Mouse (Mus musculus) neural tube, embryonic 11.5 days (tissue): ENCODE results near the gene Ppfia3. TPM values are rescaled to one million over a fixed set of nuclear protein-coding genes. Genes with fewer than 3 reads are reported as not detected.

Source experiments
- ATAC-seq: fragments of 200-750 bp; cut with Nextera tagmentation; 2 replicates; pipeline ENCODE4 v1.8.0; 2017; ENCODE audit warnings: moderate number of reproducible peaks, mild to moderate bottlenecking, moderate TSS enrichment, moderate library complexity; ENCODE audit not compliant: insufficient read depth, low FRiP score, low TSS enrichment
- DNase-seq: peaks from one replicate; pipeline ENCODE4 v3.0.0-alpha.2; 2015; ENCODE audit warnings: low spot score
- H3K27ac ChIP-seq: fragments of 300-500 bp; sonication (generic); 2 replicates; pipeline ENCODE4 v1.5.1; 2014; ENCODE audit warnings: low read depth, mild to moderate bottlenecking, low read length
- H3K27me3 ChIP-seq: fragments of 300-500 bp; sonication (generic); 2 replicates; pipeline ENCODE4 v1.6.1; 2014; ENCODE audit warnings: mild to moderate bottlenecking, low read length, mixed read lengths; ENCODE audit not compliant: control insufficient read depth, insufficient read depth
- H3K36me3 ChIP-seq: fragments of 300-500 bp; sonication (generic); 2 replicates; pipeline ENCODE4 v1.6.1; 2014; ENCODE audit warnings: mild to moderate bottlenecking, low read length, moderate library complexity, mixed read lengths; ENCODE audit not compliant: control insufficient read depth, insufficient read depth
- H3K4me1 ChIP-seq: fragments of 300-500 bp; sonication (generic); 2 replicates; pipeline ENCODE4 v1.6.1; 2014; ENCODE audit warnings: low read length, mixed read lengths; ENCODE audit not compliant: control insufficient read depth, insufficient read depth
- H3K4me2 ChIP-seq: fragments of 300-500 bp; sonication (generic); 2 replicates; pipeline ENCODE4 v1.6.1; 2014; ENCODE audit warnings: low read depth, mild to moderate bottlenecking, moderate library complexity
- H3K4me3 ChIP-seq: fragments of 300-500 bp; sonication (generic); 2 replicates; pipeline ENCODE4 v1.5.1; 2014; ENCODE audit warnings: low read depth, low read length
- H3K9ac ChIP-seq: fragments of 300-500 bp; sonication (generic); 2 replicates; pipeline ENCODE4 v1.6.1; 2014; ENCODE audit warnings: mild to moderate bottlenecking, low read length
- H3K9me3 ChIP-seq: fragments of 300-500 bp; sonication (generic); 2 replicates; pipeline ENCODE4 v1.6.1; 2016; ENCODE audit warnings: low read length; ENCODE audit not compliant: control insufficient read depth
- WGBS: fragments of 180-500 bp; shearing (Covaris S2); extraction: QIAGEN DNeasy Blood & Tissue Kit; methylation state at CpG from one replicate; pipeline ENCODE4 v1.1.7; 2014; 5-methylcytosine and 5-hydroxymethylcytosine counted together
- polyA plus RNA-seq: library from polyadenylated mRNA; unstranded; fragments of >200 nt; fragmentation: Nextera tagmentation; extraction: Ambion mirVana; gene quantifications from 2 replicates; pipeline ENCODE4 v1.2.1, GENCODE M21; 2014

The Ppfia3 gene
- polyA plus RNA-seq, 1 experiment from 2014 or later: 11.9 TPM

DNA sequence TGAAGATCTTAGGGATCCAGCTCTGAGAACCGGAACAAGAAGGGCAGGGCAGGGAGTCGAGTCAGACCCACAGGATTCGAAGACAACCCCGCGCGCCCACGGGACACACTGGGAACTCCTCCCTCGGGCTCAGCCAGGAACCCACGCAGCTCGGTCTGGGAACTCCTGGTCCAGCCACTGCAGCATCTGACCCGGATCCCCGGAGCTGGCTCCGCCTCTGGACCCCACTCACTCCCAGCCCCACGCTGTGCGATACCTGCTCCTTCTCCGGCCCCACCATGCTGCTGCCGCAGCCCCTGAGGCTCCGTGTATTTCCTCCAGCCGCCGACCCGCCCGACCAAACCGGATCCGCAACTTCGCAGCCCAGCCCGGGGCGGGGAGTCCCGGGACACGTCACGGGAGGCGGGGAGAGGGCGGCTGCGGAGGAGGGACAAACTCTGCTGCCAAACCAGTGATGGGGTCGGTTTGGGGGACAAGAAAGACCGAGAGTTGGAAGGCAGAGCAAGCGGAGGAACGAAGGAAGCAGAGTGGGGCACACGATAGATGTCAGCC, 33.3 kb downstream of the Ppfia3 start, which contains the start of gene Trpm4:
Gene Trpm4 (minus strand): TSS at position 350 of the 552 bp plus-strand sequence.
- DNase-seq (peak; percentile 84), ATAC-seq (peak; percentile 57)
- no peak within 1 kb of the TSS for H3K27ac ChIP-seq
- H3K36me3 ChIP-seq: no peaks in the 10 kb centered on the region; the same call in 1 of the 2 replicates
- H3K4me1 ChIP-seq: peaks cover 11% of the 10 kb centered on the region
- peaks cover 6% of the 10 kb centered on the region; the same call in 1 of the 2 replicates for H3K27me3 ChIP-seq
- WGBS: under 1% methylated on average over 38 of the region's 38 CpGs
- H3K9ac ChIP-seq: peak within 1 kb of the TSS; percentile 64
- H3K4me2 ChIP-seq: peak within 1 kb of the TSS; percentile 76
- H3K9me3 ChIP-seq: no peaks in the 10 kb centered on the region
- peak within 1 kb of the TSS; percentile 44 for H3K4me3 ChIP-seq

DNA sequence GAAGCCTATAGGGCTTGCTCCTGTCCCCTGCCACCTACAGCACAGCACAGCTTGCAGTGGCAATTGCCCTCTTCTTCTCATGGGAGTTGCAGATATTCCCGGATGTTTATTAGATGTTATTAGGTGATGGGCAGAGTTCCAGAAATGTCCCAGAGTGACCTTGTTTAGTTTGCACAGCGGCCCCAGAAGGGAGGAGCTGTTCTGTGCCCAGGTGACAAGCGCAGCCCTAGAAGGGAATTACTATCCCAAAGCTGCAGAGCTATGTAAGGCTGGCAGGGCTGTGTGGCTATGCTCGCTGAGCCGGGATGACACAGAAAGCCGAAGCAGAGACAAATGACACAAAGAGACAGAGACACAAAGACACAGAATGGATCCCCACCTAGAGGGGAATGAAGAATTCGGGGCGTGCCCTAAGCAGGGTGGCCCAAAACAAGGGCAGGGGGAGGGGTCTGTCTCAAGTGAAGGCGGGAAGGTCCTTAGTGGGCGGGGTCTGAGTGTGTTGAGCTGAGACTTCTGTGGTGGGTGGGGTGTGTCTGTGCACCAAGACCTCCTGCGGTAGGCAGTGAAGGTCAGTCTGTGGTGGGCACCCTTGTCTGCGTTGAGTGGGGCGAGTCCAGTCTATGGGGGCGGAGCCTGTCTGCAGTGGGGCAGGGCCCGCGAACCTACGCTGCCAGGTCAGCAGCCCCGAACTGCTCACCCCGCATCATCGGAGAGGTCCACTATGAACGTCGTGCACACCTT, 34.0 kb downstream of the Ppfia3 start:
- H3K36me3 ChIP-seq: no peaks in the 10 kb centered on the region; the same call in 1 of the 2 replicates
- peaks cover 6% of the 10 kb centered on the region; the same call in 1 of the 2 replicates for H3K27me3 ChIP-seq
- no peak overlapping the region for H3K27ac ChIP-seq
- DNase-seq: peak; percentile 67
- no peaks in the 10 kb centered on the region for H3K9me3 ChIP-seq
- peak overlapping the region; percentile 76 for H3K4me2 ChIP-seq
- peak overlapping the region; percentile 44 for H3K4me3 ChIP-seq
- peaks cover 11% of the 10 kb centered on the region for H3K4me1 ChIP-seq
- peak overlapping the region; percentile 64 for H3K9ac ChIP-seq
- ATAC-seq: peak; percentile 56; the same call in 1 of the 2 replicates
- WGBS: 3% methylated on average over 22 of the region's 22 CpGs

DNA sequence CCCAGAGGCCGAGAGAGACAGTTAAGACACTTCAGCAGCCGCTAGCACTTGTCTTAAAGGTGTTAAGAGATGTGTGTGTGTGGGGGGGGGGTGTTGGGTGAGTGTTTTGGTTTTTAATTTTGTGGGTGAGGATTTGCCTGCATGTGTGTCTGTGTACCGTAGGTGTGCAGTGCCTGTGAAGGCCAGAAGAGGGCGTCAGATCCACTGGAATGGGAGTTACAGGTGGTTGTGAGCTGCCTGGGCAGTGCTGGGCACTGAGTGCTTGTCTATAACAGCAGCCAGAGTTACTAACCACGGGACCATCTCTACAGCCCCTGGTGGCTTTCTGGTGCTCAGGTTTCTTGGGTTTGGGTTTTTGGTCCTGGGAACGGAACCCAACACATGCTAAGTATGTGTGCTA, 35.3 kb downstream of the Ppfia3 start:
- Histone ChIP-seq H3K4me1 (peaks cover 11% of the 10 kb centered on the region), H3K27me3 (no peaks in the 10 kb centered on the region), H3K9me3 (no peaks in the 10 kb centered on the region), H3K9ac (no peak overlapping the region), H3K4me2 (no peak overlapping the region), H3K4me3 (no peak overlapping the region), H3K36me3 (no peaks in the 10 kb centered on the region; the same call in 1 of the 2 replicates), H3K27ac (no peak overlapping the region)
- DNase-seq (no peak), ATAC-seq (no peak)
- 83% methylated on average over 6 of the region's 6 CpGs for WGBS

DNA sequence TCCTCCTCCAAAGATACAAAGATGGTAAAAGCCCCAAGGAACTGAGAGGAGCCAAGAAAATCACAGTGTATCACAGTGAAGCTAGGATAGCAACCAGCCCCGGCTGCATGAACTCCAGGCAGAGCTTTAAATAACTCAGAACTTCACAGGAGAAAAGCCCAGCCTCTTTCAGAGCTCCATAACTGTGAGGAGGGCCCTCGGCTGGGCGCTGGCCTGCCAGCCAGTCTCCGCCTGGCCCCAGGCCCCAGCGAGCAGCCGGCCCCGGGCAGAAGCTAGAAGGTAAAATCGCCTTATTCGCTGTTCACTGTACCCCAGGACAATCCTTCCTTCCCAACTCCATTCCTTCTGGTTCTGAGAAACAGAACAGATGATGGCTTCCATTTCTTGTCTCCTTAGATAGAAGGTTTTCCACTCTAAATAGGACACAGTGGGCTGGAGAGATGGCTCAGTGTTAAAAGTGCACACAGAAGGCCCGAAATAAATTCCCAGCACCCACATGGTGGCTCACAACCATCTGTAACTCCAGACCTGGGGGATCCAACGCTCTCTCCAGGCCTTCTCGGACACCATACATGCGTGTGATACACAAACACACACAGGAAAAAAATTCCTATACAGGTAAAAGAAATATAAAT, 37.9 kb downstream of the Ppfia3 start:
- H3K36me3 ChIP-seq: no peaks in the 10 kb centered on the region; the same call in 1 of the 2 replicates
- no peak overlapping the region for H3K27ac ChIP-seq
- H3K27me3 ChIP-seq: no peaks in the 10 kb centered on the region
- ATAC-seq (no peak), DNase-seq (no peak)
- WGBS: 74% methylated on average over 13 of the region's 13 CpGs
- H3K4me1 ChIP-seq: peaks cover 7% of the 10 kb centered on the region; the same call in 1 of the 2 replicates
- no peak overlapping the region for H3K4me3 ChIP-seq
- H3K9me3 ChIP-seq: no peaks in the 10 kb centered on the region
- no peak overlapping the region for H3K9ac ChIP-seq
- H3K4me2 ChIP-seq: no peak overlapping the region

DNA sequence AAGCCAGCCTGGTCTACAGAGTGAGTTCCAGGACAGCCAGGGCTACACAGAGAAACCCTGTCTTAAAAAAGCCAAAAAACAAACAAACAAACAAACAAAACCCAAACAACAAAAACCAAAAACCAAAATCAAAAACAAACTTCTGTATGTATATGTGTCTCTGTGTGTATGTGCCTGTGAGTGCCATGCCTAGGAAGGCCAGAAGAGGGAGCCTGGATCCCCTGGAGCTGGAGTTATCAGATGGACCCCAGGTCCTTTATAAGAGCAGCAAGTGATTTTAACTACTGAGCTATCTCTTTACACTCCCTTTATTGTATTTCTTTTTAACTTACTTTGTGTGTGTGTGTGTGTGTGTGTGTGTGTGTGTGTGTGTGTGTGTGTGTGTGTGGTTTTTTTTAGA, 41.0 kb downstream of the Ppfia3 start:
- ATAC-seq: no peak

DNA sequence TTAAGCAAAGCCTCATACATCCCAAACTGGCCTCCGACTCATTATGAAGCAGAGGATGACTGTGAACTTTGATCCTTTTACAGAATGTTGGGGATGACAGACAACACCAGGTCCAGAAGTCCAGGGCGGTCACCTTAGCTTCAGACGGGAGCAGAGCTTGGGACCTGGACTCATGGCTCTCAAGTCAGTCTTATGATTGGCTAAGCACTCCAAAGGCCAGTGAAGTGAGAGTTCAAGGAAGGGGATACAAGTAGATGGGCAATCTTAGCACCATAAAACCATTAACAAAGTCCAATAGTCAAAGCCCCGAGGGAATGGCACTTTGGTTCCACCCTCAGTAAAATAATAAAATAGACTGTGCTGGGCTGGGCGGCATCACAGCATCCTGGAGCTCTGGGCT, 43.8 kb downstream of the Ppfia3 start:
- DNase-seq (no peak), ATAC-seq (no peak)
- Histone ChIP-seq H3K4me2 (no peak overlapping the region), H3K27me3 (no peaks in the 10 kb centered on the region), H3K4me1 (no peaks in the 10 kb centered on the region), H3K9ac (no peak overlapping the region), H3K36me3 (no peaks in the 10 kb centered on the region), H3K4me3 (no peak overlapping the region), H3K27ac (no peak overlapping the region), H3K9me3 (no peaks in the 10 kb centered on the region)
- WGBS: 44% methylated on average over 5 of the region's 5 CpGs

More for the DNA sequence above, 41.0 kb downstream of the Ppfia3 start:
- Histone ChIP-seq H3K9ac (no peak overlapping the region), H3K4me1 (no peaks in the 10 kb centered on the region), H3K36me3 (no peaks in the 10 kb centered on the region), H3K27me3 (no peaks in the 10 kb centered on the region), H3K4me2 (no peak overlapping the region), H3K4me3 (no peak overlapping the region), H3K9me3 (no peaks in the 10 kb centered on the region), H3K27ac (no peak overlapping the region)
- no peak for DNase-seq

DNA sequence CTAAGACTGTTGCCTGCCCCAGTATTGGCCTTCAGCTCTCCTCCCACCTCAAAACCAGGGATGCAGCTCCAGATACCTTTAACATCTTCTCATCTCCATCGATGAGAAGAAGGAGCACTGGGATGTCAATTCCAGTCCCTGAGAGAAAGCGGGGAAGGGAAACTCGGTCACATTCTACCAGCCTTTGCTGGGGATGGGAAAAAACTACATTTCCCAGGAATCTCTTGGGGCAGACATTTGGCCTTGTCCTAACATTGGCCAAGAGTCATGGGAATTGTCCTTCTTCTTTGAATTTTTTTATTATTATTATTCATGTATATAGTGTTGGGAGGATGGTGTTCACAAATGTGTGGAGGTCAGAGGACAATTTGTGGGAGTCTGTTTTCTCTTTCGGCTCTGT, 44.6 kb downstream of the Ppfia3 start:
- ATAC-seq (no peak), DNase-seq (no peak)
- Histone ChIP-seq H3K36me3 (no peaks in the 10 kb centered on the region), H3K9me3 (no peaks in the 10 kb centered on the region), H3K27me3 (no peaks in the 10 kb centered on the region), H3K4me2 (no peak overlapping the region), H3K27ac (no peak overlapping the region), H3K9ac (no peak overlapping the region), H3K4me3 (no peak overlapping the region), H3K4me1 (no peaks in the 10 kb centered on the region)
- 84% methylated on average over 4 of the region's 4 CpGs for WGBS

DNA sequence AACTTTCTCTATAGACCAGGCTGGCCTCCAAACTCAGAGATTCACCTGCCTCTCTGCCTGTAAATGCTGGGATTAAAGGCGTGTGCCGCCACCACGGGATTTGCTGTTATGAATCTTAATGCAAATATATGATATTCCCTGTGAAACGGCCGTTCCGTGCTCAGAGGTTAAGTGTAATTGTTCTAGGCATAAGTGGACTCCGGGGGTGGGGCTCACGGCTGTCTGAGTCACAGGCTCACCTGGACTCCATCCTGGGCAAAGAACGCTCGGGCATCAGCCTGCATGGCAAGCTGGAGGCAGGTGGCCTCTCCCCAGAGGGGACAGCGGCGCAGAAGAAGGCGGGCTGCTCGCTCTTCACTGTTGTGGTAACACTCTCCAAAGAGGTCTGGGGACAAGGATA, 50.3 kb downstream of the Ppfia3 start:
- Histone ChIP-seq H3K4me3 (no peak overlapping the region), H3K4me2 (no peak overlapping the region), H3K9ac (no peak overlapping the region), H3K27ac (no peak overlapping the region), H3K27me3 (no peaks in the 10 kb centered on the region), H3K36me3 (no peaks in the 10 kb centered on the region), H3K9me3 (no peaks in the 10 kb centered on the region), H3K4me1 (no peaks in the 10 kb centered on the region)
- no peak for DNase-seq
- 91% methylated on average over 14 of the region's 14 CpGs for WGBS
- ATAC-seq: no peak
